26 mouse cellular contexts compared by ENCODE assay signal in the genomic region with DNA sequence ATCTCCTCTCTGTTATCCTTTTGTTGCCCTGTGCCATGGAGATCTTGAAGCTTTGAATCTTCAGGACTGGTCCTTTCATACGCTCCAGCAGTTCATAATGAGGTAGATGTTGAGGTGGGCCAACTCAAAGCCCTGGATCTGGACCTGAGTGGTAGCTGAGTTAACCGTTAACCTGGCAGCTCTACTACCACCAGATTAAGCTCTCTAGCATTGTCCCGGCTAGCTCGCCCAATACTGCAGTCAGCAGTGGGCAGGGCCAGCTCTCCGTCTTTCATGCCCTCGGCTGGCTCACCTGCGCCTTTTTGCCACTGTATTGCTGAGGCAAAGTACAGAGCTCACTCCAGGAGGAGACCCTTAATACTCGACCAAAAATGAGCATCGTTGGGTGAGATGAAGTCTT.
"Had no signal": no experiment of that assay in that cellular context is flagged by ENCODE, and none has a peak within 500 bp of the region (broad histone marks: within the 10 kb centered on the region; RNA-seq: fewer than 3 reads in every experiment).

No protein-coding gene starts in this region.

- ATAC-seq: forebrain, postnatal 0 days; hindbrain, embryonic 16.5 days; inflammation-experienced regulatory T-cells, adult 6 months; intestine, embryonic 15.5 days; intestine, postnatal 0 days had no signal

- DNase-seq: forebrain, postnatal 0 days; gastrocnemius, postnatal 14 days; gastrocnemius, postnatal 36 days; heart, adult 11 months; heart, postnatal 10 days; heart, postnatal 4 days; kidney, adult 2 months; kidney, adult 9 months; kidney, postnatal 25 days; liver; liver, embryonic 13.5 days had no signal

- H3K27me3 ChIP-seq: heart, embryonic 12.5 days; hindbrain, embryonic 12.5 days; intestine, embryonic 15.5 days; limb, embryonic 12.5 days; liver, embryonic 13.5 days had no signal

- H3K4me1 ChIP-seq: heart, embryonic 10.5 days; intestine, embryonic 15.5 days; limb, embryonic 10.5 days; limb, embryonic 12.5 days; liver, embryonic 13.5 days had no signal

- H3K4me2 ChIP-seq: heart, embryonic 12.5 days; hindbrain, embryonic 12.5 days; hindbrain, embryonic 14.5 days; intestine, embryonic 15.5 days; limb, embryonic 12.5 days; liver, embryonic 11.5 days; liver, embryonic 13.5 days had no signal

- H3K27ac ChIP-seq: heart, embryonic 10.5 days; hindbrain, embryonic 10.5 days; hindbrain, embryonic 12.5 days; hindbrain, embryonic 14.5 days; intestine, embryonic 15.5 days; kidney, postnatal 0 days; layer of hippocampus, adult 2 months; left cerebral cortex, adult 2 months; limb, embryonic 10.5 days; limb, embryonic 12.5 days; liver, embryonic 13.5 days had no signal

- H3K9ac ChIP-seq: forebrain, postnatal 0 days; heart, embryonic 12.5 days; hindbrain, embryonic 12.5 days; hindbrain, embryonic 14.5 days; intestine, embryonic 15.5 days; limb, embryonic 12.5 days; liver, embryonic 13.5 days had no signal

- H3K36me3 ChIP-seq: heart, embryonic 10.5 days; heart, embryonic 12.5 days; hindbrain, embryonic 10.5 days; hindbrain, embryonic 12.5 days; intestine, embryonic 15.5 days; limb, embryonic 10.5 days; limb, embryonic 12.5 days; liver, embryonic 13.5 days had no signal

- H3K9me3 ChIP-seq: heart, embryonic 10.5 days; heart, embryonic 12.5 days; hindbrain, embryonic 10.5 days; hindbrain, embryonic 12.5 days; intestine, embryonic 15.5 days; limb, embryonic 10.5 days; limb, embryonic 12.5 days; liver, embryonic 13.5 days had no signal

- H3K4me3 ChIP-seq: heart, embryonic 10.5 days; heart, embryonic 12.5 days; hindbrain, embryonic 10.5 days; hindbrain, embryonic 12.5 days; intestine, embryonic 15.5 days; layer of hippocampus, adult 2 months; left cerebral cortex, adult 2 months; limb, embryonic 10.5 days; limb, embryonic 12.5 days; liver, embryonic 13.5 days had no signal
